Mouse (Mus musculus): ENCODE results near the gene Syce3. TPM values are rescaled to one million over a fixed set of nuclear protein-coding genes. Genes with fewer than 3 reads are reported as not detected.

Gene Syce3
- polyA plus RNA-seq (2014; fragmentation: Nextera tagmentation; extraction: Ambion mirVana), result not detected in 2 replicates

DNA sequence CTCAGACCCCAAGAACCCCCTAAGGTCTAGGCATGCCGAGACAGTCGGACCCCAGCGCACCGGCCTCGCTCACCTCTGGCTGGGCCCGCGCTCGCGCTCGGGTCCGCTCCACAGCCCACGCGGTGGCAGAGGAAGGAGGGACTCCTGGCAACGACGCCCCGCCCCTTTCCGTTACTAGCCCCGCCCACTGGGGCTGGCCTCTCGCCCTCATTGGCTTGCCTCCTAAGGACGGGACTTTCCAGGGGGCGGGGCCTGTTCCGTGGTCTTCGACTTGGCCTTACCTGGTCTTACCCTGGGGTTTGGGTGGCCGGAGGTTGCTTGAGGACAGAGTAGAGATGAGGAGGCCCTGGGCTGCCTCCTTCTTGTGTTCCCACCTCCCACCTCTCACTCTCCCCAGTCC is at the start of gene Syce3:
Syce3 (minus strand) TSS at position 386 of the 400 bp plus-strand sequence.
- Histone ChIP-seq H3K4me3 (ENCODE audit: low read depth, low read length) (no peak within 1 kb of the TSS), H3K9me3 (ENCODE audit: control insufficient read depth, low read length) (peaks cover 10% of the 10 kb centered on the region; the same call in 1 of the 2 replicates), H3K9ac (ENCODE audit: low read depth, low read length) (no peak within 1 kb of the TSS), H3K4me2 (ENCODE audit: low read depth, low read length) (no peak within 1 kb of the TSS), H3K27ac (replicated peaks; ENCODE audit: low read depth, low read length) (no peak within 1 kb of the TSS), H3K27me3 (replicated peaks; ENCODE audit: control insufficient read depth, insufficient read depth, low read length) (no peaks in the 10 kb centered on the region), H3K4me1 (ENCODE audit: control insufficient read depth, insufficient read depth, low read length) (no peaks in the 10 kb centered on the region), H3K36me3 (ENCODE audit: control insufficient read depth, insufficient read depth, low read length) (no peaks in the 10 kb centered on the region)
- WGBS, result 81% methylated on average over 11 of the region's 24 CpGs
- DNase-seq (ENCODE audit: low spot score) (no peak), ATAC-seq (ENCODE audit: low read depth) (no peak)

DNA sequence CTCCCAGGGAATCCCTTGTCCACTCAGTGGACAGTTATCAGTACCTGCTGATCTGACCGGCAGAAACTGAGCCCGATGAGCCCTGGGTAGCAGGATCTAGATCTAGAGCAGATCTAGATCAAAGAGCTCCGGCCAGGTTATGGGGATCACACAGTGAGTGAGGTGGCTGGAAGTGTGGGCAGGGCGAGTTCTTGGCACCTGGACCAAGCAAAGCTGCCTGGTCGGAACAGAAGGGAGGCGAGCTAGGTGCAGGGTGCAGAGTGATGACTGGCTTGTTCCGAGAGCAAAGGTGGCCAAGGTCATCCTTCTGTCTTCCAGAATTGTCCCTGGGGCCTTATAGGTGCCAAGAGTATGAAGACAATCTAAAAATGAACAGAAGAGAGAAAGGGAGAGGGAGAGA is 49.5 kb upstream of the Syce3 start:
- Histone ChIP-seq H3K4me1 (ENCODE audit: control insufficient read depth, insufficient read depth, low read length) (no peaks in the 10 kb centered on the region), H3K4me2 (ENCODE audit: low read depth, low read length) (no peak overlapping the region), H3K27me3 (replicated peaks; ENCODE audit: control insufficient read depth, insufficient read depth, low read length) (0 out of 2 replicates have a peak, but pooled peaks cover 2% of the 10 kb centered on the region), H3K27ac (replicated peaks; ENCODE audit: low read depth, low read length) (no peak overlapping the region), H3K4me3 (ENCODE audit: low read depth, low read length) (no peak overlapping the region), H3K9me3 (ENCODE audit: control insufficient read depth, low read length) (no peaks in the 10 kb centered on the region), H3K9ac (ENCODE audit: low read depth, low read length) (no peak overlapping the region), H3K36me3 (ENCODE audit: control insufficient read depth, insufficient read depth, low read length) (no peaks in the 10 kb centered on the region)
- 82% methylated on average over 7 of the region's 7 CpGs for WGBS
- no peak for DNase-seq (ENCODE audit: low spot score)
- ATAC-seq (ENCODE audit: low read depth), result no peak

DNA sequence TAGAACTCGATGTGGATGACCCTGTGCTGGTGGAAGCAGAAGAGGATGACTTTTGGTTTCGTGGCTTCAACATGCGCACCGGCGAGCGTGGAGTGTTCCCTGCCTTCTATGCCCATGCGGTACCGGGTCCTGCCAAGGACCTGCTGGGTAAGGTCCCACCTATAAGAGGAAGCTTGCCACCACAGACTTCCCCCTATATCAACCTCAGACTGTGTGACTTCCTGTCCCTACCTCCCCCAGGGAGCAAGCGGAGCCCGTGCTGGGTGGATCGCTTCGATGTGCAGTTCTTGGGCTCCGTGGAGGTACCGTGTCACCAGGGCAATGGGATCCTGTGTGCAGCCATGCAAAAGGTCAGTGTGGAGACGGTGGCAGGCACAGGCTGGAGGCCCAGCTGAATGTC is 48.6 kb upstream of the Syce3 start:
- Histone ChIP-seq H3K9ac (ENCODE audit: low read depth, low read length) (no peak overlapping the region), H3K4me2 (ENCODE audit: low read depth, low read length) (no peak overlapping the region), H3K4me3 (ENCODE audit: low read depth, low read length) (no peak overlapping the region), H3K27me3 (replicated peaks; ENCODE audit: control insufficient read depth, insufficient read depth, low read length) (peaks cover 10% of the 10 kb centered on the region; the same call in 1 of the 2 replicates), H3K4me1 (ENCODE audit: control insufficient read depth, insufficient read depth, low read length) (peaks cover 3% of the 10 kb centered on the region; the same call in 1 of the 2 replicates), H3K9me3 (ENCODE audit: control insufficient read depth, low read length) (no peaks in the 10 kb centered on the region), H3K27ac (replicated peaks; ENCODE audit: low read depth, low read length) (no peak overlapping the region), H3K36me3 (ENCODE audit: control insufficient read depth, insufficient read depth, low read length) (no peaks in the 10 kb centered on the region)
- DNase-seq (ENCODE audit: low spot score) (no peak), ATAC-seq (ENCODE audit: low read depth) (no peak)
- WGBS, result 88% methylated on average over 15 of the region's 15 CpGs

DNA sequence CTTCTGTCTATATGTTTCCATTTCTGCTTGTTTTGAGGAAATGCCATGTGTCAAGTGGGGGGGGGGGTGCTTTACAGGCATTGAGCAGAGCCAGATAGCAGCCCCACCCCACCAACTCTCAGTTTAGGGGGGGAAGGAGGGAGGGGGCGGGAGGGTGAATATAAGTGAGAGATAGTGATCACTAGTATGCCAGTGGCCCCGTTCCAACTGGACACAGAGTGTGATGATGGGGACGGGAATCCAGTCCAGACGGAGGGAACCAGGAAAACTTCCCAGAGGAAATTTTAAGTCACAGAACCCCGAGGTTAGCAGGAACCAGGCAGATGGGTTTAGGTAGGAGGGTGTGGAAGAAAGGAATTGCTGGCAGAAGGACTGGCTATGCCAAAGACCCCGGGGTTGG is 45.3 kb upstream of the Syce3 start:
- DNase-seq (ENCODE audit: low spot score) (no peak), ATAC-seq (ENCODE audit: low read depth) (no peak)
- whole genome bisulfite sequencing, result 69% methylated on average over 6 of the region's 6 CpGs
- no peak overlapping the region for H3K4me2 ChIP-seq (ENCODE audit: low read depth, low read length)
- H3K27me3 ChIP-seq (replicated peaks; ENCODE audit: control insufficient read depth, insufficient read depth, low read length), result peaks cover 16% of the 10 kb centered on the region; the same call in 1 of the 2 replicates
- H3K9ac ChIP-seq (ENCODE audit: low read depth, low read length), result no peak overlapping the region
- no peak overlapping the region for H3K27ac ChIP-seq (replicated peaks; ENCODE audit: low read depth, low read length)
- peaks cover 6% of the 10 kb centered on the region; the same call in 1 of the 2 replicates for H3K4me1 ChIP-seq (ENCODE audit: control insufficient read depth, insufficient read depth, low read length)
- no peaks in the 10 kb centered on the region for H3K9me3 ChIP-seq (ENCODE audit: control insufficient read depth, low read length)
- H3K4me3 ChIP-seq (ENCODE audit: low read depth, low read length), result no peak overlapping the region
- no peaks in the 10 kb centered on the region for H3K36me3 ChIP-seq (ENCODE audit: control insufficient read depth, insufficient read depth, low read length)

DNA sequence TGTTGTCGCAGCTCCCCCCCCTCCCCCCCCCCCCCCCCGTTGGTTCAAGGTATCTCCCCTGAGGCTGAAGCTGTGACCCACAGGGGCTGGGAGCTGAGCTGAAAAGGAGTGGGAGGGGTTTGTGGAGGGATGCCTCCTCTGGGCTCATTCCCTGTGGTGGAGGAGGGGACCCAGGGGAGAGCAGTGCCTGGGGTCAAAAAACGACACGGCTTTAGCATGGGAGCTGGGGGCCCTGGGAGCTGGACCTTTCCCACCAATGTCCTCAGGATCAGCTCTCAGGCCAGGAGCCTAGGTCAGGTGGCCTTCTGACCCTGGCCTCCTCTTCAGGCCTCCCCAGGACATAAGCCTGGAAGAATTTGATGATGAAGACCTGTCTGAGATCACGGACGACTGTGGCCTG is 44.6 kb upstream of the Syce3 start:
- Histone ChIP-seq H3K4me3 (ENCODE audit: low read depth, low read length) (peak overlapping the region; percentile 41; the same call in 1 of the 2 replicates), H3K4me2 (ENCODE audit: low read depth, low read length) (peak overlapping the region; percentile 70), H3K27me3 (replicated peaks; ENCODE audit: control insufficient read depth, insufficient read depth, low read length) (peaks cover 16% of the 10 kb centered on the region; the same call in 1 of the 2 replicates), H3K9ac (ENCODE audit: low read depth, low read length) (no peak overlapping the region), H3K27ac (replicated peaks; ENCODE audit: low read depth, low read length) (no peak overlapping the region), H3K36me3 (ENCODE audit: control insufficient read depth, insufficient read depth, low read length) (no peaks in the 10 kb centered on the region), H3K4me1 (ENCODE audit: control insufficient read depth, insufficient read depth, low read length) (peaks cover 6% of the 10 kb centered on the region; the same call in 1 of the 2 replicates), H3K9me3 (ENCODE audit: control insufficient read depth, low read length) (no peaks in the 10 kb centered on the region)
- WGBS, result 26% methylated on average over 4 of the region's 6 CpGs
- DNase-seq (ENCODE audit: low spot score) (no peak), ATAC-seq (ENCODE audit: low read depth) (no peak)

DNA sequence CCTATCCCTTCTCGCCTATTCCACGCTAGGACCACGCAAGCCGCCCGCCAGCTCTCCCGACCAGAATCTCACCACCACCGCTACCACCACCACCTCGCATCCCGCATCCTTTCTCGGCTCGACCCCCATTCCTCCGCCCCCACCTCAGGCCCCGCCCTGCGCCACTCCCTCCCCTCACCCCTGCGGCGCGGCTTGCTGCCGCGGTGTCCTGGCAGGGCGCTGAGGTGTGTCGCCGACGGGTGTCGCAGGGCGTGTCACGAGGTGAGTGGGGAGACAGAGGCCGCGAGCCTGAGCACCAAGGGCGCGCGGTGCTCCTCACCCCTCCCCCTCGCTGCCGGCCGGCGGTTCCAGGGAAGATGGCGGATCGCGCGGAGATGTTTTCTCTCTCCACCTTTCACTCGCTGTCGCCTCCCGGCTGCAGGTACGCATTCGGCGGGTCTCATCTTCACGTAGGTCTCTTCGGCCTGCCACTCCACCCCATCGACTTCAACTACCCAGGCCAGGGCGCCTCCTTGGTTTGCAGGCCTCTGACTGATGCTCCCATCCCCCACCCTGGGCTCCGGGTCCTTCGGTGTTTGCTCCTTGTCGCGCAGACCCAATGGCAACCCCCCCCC is 43.7 kb upstream of the Syce3 start, which contains the start of gene Mapk8ip2:
Mapk8ip2 (plus strand) TSS at position 49 of the 614 bp plus-strand sequence.
- 1% methylated on average over 28 of the region's 53 CpGs for WGBS
- Histone ChIP-seq H3K36me3 (ENCODE audit: control insufficient read depth, insufficient read depth, low read length) (no peaks in the 10 kb centered on the region), H3K9me3 (ENCODE audit: control insufficient read depth, low read length) (no peaks in the 10 kb centered on the region), H3K4me2 (ENCODE audit: low read depth, low read length) (peak within 1 kb of the TSS; percentile 70), H3K27me3 (replicated peaks; ENCODE audit: control insufficient read depth, insufficient read depth, low read length) (peaks cover 16% of the 10 kb centered on the region; the same call in 1 of the 2 replicates), H3K27ac (replicated peaks; ENCODE audit: low read depth, low read length) (no peak within 1 kb of the TSS), H3K4me3 (ENCODE audit: low read depth, low read length) (peak within 1 kb of the TSS; percentile 41), H3K9ac (ENCODE audit: low read depth, low read length) (peak within 1 kb of the TSS; percentile 49; the same call in 1 of the 2 replicates), H3K4me1 (ENCODE audit: control insufficient read depth, insufficient read depth, low read length) (peaks cover 6% of the 10 kb centered on the region; the same call in 1 of the 2 replicates)
- peak; percentile 71 for ATAC-seq (ENCODE audit: low read depth)
- DNase-seq (ENCODE audit: low spot score), result peak; percentile 16

DNA sequence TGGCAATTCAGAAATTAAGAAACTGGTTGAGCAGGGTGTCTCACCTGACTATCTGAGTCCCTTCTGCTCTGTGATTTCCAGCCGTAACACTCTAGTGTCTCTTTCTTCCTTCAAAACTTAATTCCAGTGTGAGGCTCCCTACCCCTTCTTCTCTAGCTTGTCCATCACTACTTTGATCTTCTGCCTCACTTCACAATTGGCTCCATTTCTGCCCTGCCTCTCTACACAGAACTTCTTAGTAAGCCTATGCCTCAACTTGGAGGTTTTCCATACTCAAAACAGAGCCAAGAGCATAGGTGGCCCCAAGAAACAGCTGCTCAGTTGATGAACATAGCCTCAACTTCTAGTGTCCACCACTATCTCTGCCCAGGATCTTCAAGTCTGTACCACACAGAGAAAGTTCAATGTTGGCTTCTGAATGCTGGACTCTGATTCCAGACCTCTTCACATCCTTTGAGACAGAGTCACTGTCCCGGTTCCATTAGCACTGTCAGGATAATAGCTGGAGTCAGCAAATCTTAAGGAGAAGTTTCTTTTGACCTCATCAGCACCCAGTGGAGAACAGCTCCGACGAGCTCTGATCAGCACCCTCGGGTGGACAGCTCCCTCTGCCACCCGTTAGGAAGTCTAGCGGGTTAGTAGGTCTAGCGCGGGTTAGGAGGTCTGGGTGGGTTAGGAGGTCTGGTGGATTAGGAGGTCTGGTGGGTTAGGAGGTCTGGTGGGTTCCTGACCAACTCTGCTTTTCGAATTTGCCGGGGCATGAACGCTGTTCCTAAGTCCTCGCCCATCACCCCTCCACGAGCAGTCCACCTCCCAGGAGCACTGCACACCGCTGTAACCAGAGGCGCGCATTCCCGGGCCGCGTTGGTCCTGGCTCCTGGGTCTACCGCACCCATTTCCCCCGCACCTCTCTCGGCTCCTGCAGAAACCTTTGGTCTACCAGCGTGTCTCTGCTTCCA is 42.9 kb upstream of the Syce3 start:
- DNase-seq (ENCODE audit: low spot score) (peak; percentile 77), ATAC-seq (ENCODE audit: low read depth) (peak; percentile 74)
- no peaks in the 10 kb centered on the region for H3K9me3 ChIP-seq (ENCODE audit: control insufficient read depth, low read length)
- H3K4me3 ChIP-seq (ENCODE audit: low read depth, low read length), result peak overlapping the region; percentile 41
- no peaks in the 10 kb centered on the region for H3K36me3 ChIP-seq (ENCODE audit: control insufficient read depth, insufficient read depth, low read length)
- peaks cover 16% of the 10 kb centered on the region; the same call in 1 of the 2 replicates for H3K27me3 ChIP-seq (replicated peaks; ENCODE audit: control insufficient read depth, insufficient read depth, low read length)
- no peak overlapping the region for H3K27ac ChIP-seq (replicated peaks; ENCODE audit: low read depth, low read length)
- no peak overlapping the region for H3K9ac ChIP-seq (ENCODE audit: low read depth, low read length)
- H3K4me1 ChIP-seq (ENCODE audit: control insufficient read depth, insufficient read depth, low read length), result peaks cover 6% of the 10 kb centered on the region; the same call in 1 of the 2 replicates
- WGBS, result 5% methylated on average over 24 of the region's 24 CpGs
- H3K4me2 ChIP-seq (ENCODE audit: low read depth, low read length), result peak overlapping the region; percentile 70

DNA sequence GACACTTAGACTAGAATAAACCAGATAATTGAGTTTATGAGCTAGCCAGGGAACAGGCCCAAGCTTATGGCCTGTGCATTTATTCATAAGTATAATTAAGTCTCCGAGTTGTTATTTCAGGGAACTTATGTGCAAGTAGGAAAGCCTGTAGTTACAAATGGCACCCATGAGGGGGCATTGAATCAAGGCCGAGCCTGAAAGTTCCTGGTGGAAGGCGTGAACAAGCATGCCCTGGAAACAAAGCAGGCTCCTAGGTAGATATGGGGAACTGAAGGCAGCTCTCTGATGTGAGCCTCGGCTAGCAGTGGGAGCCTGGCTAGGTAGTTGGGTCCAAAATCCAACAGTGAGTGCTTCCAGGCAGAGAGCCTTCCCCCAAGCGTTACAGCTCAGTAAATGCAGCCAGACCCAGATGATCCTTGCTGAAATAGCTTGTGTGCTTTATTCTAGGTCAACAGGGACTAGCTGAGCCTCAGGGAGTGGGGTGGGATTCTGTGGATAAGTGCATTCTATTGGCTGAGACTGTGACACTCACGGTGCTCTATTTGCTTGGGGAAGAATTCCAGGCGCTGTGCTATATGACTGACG is 32.3 kb upstream of the Syce3 start:
- H3K4me1 ChIP-seq (ENCODE audit: control insufficient read depth, insufficient read depth, low read length), result no peaks in the 10 kb centered on the region
- H3K27ac ChIP-seq (replicated peaks; ENCODE audit: low read depth, low read length), result no peak overlapping the region
- 35% methylated on average over 8 of the region's 8 CpGs for WGBS
- no peaks in the 10 kb centered on the region for H3K27me3 ChIP-seq (replicated peaks; ENCODE audit: control insufficient read depth, insufficient read depth, low read length)
- DNase-seq (ENCODE audit: low spot score) (peak; percentile 19), ATAC-seq (ENCODE audit: low read depth) (no peak)
- H3K4me3 ChIP-seq (ENCODE audit: low read depth, low read length), result no peak overlapping the region
- no peaks in the 10 kb centered on the region for H3K9me3 ChIP-seq (ENCODE audit: control insufficient read depth, low read length)
- H3K4me2 ChIP-seq (ENCODE audit: low read depth, low read length), result no peak overlapping the region
- no peaks in the 10 kb centered on the region for H3K36me3 ChIP-seq (ENCODE audit: control insufficient read depth, insufficient read depth, low read length)
- no peak overlapping the region for H3K9ac ChIP-seq (ENCODE audit: low read depth, low read length)
